Mouse (Mus musculus) right cerebral cortex, adult 2 months (tissue): ENCODE measurements around the gene Calcr.
A peak's percentile ranks its signal among the peaks of the same experiment; 100 is the strongest.
"Not testable (repeated sequence)": the region's sequence is repeated elsewhere in the genome, so short reads cannot be mapped to it uniquely, and the experiment has no call there.

ENCODE experiments used
- DNase-seq, 2 experiments: peaks; one replicate each; pipeline ENCODE4 v3.0.0; 2021 to 2022; ENCODE audit warnings: low spot score in 2 of 2

Gene Calcr

GRCm38 (mm10) chr6:3764230-3764764 is at the start of gene Calcr:
Gene Calcr (minus strand): TSS chr6:3764714.
- DNase-seq, result no peak

- DNase-seq, result no peak
These were observed 3.0 kb upstream of the Calcr start for GRCm38 (mm10) chr6:3767485-3767884.

GRCm38 (mm10) chr6:3763171-3763967 is 1.1 kb downstream of the Calcr start:
- peak in 1 of 2 experiments; percentile 1 for DNase-seq

DNA sequence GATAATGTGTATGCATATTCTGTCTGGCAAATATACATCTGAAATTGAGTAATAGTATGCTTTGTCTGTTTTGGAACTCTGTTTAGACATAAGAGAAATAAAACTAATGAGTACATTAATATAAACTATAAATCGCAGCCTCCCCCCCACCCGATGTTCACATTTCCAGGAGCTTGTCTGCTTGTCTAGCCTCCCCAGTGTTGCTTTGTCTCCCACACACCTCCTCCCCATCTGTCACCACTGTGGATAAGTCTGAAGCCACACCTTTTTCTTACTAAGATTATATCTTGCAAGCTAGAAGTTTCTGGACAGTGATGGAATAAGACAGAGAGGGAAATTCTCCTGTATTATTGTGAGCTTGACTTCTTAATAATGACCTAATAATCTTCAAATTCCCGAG is 12.9 kb downstream of the Calcr start:
- DNase-seq, result peak; percentile 47 to 61

DNA sequence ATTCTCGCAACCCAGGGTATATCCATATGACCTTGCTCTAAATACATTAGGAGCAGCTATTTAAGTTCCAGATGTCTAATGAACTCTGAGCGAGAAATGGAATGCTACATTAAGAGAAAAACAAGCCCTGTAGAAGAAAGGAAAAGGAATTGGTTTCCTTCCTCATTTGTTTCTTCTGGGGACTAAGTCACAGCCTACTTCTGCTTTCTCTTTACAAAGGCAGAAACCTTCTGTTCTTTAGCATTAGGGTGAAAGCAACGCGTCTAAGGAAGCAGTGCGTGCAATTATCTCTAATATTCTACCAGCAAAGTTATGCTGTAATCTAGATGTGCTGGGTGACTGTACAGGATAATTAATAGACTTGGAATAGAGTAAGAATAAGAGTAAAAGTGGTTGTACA is 14.9 kb downstream of the Calcr start:
- no peak for DNase-seq

GRCm38 (mm10) chr6:3745546-3745945 is 19.0 kb downstream of the Calcr start:
- DNase-seq, result no peak

DNA sequence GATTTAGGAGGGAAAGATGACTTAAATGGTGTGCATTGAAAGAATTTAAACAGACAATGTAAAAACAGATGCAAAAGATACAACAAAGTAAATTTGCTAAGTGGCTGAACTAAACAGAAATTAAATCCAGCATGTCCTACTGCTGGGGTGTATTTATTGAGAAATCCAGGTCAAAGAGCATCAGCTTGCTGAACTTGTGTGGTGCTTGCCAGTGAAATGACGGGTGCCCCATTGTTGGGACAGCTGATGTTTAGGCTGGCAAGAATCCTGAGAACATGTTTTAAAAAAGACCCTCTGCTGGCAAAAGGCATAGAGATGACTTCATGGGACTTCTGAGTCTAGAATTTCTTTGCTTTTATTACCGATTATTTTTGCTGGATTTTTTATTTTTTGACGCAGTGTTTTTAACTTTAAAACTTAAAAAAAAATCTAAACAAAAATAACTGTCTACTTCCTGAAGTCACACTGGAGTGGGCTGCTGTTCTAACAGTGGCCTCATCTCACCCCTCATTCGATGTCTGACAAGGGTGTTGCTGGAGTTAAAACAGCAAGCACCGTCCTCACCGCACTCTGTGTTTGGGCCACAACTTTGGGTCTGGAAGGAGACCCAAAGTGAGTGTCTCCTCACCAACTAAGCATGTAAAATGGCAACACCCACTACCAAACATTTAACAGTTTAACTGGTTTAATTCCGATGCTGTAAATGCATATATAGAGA is 22.4 kb downstream of the Calcr start:
- DNase-seq, result no peak

DNA sequence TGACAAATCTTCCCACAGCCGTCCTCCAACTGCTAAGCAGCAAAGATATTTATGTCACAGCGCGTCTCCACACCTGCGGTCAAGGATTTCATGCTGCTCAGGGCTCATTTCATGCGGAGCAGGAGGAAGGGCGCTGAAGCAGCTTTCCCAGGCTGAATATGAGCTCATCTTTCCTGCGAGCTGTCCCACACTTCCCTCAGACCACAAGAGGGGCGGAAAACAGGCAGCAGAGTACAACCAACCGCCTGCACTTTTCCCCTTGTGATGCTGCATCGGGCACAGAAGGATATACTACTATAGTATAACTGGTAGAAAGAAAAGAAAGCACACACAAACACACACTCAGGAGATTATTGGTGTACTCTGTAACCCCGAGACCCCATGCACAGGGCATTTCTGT is 23.2 kb downstream of the Calcr start:
- no peak for DNase-seq

GRCm38 (mm10) chr6:3730246-3730867 is 34.2 kb downstream of the Calcr start:
- no peak for DNase-seq

GRCm38 (mm10) chr6:3688087-3688642 is 76.3 kb downstream of the Calcr start:
- DNase-seq, result no peak

DNA sequence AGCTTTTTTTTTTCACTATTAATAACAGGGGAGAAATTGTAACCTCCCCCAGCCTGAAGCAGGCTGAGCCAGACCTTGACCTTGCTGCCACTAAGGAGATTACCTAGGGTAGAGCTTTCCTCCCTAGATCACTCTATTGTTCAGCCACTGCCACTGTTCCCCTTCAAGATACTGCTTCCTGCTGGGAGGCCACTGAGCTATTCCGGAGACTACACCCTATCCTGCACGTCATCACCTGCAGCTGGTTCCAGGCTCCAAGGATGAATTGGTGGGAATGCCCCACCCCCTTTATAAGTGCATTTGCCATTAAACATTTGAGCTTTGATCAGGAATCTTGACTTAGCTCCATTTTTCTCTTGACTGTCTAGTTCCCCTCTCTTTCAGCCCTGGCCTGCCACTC is 86.2 kb downstream of the Calcr start:
- not testable (repeated sequence) for DNase-seq

DNA sequence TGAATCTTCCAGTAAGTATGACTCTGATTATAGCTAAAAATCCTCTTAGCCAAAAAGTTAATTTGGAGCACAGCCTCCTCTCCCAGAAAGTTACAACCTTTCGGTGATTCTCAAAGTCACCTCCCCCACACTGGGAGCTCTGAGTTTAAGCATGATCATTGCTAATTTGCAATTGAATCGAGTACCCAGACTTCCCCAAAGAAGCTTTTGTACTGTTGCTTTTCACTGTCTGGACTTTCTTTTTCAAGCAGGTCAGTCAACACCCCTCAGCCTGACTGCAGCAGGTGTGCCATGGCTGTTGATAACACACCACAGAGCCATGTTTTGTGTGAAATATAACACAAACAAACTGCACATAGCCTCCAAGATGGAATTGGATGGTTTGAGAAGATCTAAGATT is 86.7 kb downstream of the Calcr start:
- no peak for DNase-seq

GRCm38 (mm10) chr6:3671941-3672340 is 92.6 kb downstream of the Calcr start:
- not testable (repeated sequence) for DNase-seq

- no peak for DNase-seq
These were observed 100.3 kb downstream of the Calcr start for GRCm38 (mm10) chr6:3664147-3664716.

DNA sequence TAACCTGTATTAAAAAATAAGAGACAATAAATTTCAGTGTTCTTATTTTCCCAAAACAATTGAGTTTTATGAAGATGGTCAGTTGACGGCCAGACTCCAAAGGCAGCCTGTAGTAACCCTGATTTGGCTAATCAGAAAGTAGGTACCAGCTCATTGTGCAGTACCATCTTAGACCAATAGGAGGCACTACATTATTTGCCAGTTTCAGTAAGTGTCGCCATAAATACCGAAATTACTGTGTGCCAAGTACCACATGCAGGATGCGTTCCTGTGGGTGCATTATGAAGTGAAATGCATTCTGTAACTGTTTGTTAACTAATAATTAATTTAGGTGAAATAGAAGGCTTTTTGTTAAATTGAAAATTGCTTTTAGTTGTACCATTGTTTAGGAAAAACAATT is 106.1 kb downstream of the Calcr start:
- DNase-seq, result no peak
